Mouse (Mus musculus) kidney, postnatal 14 days (tissue): ENCODE measurements around the gene Tnrc6c.
"Not testable (repeated sequence)": the region's sequence is repeated elsewhere in the genome, so short reads cannot be mapped to it uniquely, and the experiment has no call there.

Experiments used
- DNase-seq: peaks from one replicate; pipeline ENCODE4 v3.0.0; 2022; ENCODE audit warnings: mixed read lengths

Gene Tnrc6c

DNA sequence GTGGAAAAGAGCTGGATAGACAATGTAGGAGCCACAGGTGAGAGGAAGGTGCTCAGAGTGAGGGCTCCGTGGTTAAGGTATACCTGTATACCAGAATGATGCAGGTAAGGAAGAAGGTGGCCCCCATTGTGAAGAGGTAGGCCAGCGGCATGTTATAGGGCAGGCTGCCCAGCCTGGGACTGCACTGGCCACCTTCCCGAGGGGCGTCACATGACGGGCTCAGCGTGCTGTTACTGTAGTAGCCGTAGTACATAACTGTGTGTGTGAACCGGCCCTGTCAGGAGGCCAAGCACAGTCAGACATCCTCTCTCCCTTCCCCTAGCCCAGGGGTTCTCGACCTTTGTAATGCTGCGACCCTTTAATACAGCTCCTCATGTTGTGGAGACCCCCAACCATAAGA lies 120.8 kb downstream of the Tnrc6c start:
- DNase-seq = no peak

GRCm38 (mm10) chr11:117775540-117775939 lies 121.5 kb downstream of the Tnrc6c start:
- DNase-seq = no peak

- DNase-seq = no peak
These were observed 122.2 kb downstream of the Tnrc6c start for GRCm38 (mm10) chr11:117776085-117776792.

DNA sequence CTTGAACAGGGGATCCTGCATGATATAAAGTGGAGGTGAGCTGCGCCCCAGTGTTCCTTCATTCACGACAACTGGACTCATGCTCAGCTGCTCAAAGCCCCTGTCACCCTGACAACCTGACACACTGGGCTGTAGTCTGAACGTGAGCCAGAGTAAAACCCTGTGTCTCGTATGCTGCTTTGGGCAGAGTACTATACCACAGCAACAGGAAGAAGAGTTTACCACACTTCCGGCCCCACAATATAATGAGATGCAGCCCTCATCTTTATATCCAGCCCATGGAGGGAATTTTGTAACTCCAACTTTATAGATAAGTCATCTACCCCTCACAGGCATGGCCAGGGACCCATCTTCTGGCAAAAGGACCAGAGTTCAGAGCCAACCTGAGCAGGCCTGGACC lies 123.0 kb downstream of the Tnrc6c start:
- no peak for DNase-seq

- peak; percentile 60 for DNase-seq
These were observed 123.9 kb downstream of the Tnrc6c start for GRCm38 (mm10) chr11:117778031-117778430.

GRCm38 (mm10) chr11:117778851-117779433 lies 124.9 kb downstream of the Tnrc6c start:
- DNase-seq = peak; percentile 61

- peak; percentile 89 for DNase-seq
These were observed 125.5 kb downstream of the Tnrc6c start for GRCm38 (mm10) chr11:117779434-117780198.

DNA sequence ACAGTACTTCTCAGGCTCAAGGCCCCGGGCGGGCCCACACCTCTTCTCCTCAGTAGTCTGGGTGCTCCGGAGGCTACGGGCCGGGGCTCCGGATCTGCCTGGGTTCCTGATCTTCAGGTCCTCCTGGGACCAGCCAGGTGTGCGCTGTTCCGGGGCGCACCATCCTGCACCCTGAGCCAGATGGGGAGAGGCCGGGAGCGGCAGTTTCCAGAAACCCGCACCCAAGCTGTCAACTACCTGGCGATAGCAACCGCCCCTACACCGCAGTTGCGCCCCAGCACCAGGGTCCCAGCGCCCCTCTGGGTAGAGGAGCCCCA lies 126.1 kb downstream of the Tnrc6c start:
- DNase-seq = no peak

- peak; percentile 95 for DNase-seq
These were observed 126.6 kb downstream of the Tnrc6c start for GRCm38 (mm10) chr11:117780582-117781111.

DNA sequence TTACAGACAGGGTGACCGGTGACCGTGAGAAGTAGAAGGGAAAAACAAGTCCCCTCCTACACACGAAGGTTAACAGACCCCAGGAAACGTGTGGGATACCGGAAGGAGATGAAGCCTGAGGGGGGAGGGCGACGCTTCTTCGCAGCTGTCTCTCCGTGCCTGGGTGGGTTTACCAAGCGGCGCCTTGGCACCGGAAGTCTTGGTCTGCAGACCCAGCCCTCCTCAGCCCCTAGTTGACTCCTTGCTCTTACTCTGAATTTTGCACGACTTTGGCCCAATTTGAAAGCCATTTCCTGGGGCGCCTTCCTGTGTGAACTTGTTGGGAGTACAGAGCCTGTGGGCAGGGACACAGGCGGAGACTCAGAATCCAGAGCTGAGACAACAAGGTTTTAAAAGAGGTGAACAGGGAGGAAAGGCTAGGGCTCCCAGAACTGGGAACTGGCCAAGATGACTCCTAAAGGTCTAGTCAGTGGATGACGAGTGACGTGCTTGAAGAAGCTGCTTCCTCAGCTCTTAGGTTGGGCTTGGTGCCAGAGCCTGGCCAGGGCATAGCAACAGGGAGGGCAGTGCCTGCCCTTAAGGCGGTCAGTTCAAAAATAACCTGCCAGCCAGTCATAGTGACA lies 127.2 kb downstream of the Tnrc6c start:
- DNase-seq = peak; percentile 89

DNA sequence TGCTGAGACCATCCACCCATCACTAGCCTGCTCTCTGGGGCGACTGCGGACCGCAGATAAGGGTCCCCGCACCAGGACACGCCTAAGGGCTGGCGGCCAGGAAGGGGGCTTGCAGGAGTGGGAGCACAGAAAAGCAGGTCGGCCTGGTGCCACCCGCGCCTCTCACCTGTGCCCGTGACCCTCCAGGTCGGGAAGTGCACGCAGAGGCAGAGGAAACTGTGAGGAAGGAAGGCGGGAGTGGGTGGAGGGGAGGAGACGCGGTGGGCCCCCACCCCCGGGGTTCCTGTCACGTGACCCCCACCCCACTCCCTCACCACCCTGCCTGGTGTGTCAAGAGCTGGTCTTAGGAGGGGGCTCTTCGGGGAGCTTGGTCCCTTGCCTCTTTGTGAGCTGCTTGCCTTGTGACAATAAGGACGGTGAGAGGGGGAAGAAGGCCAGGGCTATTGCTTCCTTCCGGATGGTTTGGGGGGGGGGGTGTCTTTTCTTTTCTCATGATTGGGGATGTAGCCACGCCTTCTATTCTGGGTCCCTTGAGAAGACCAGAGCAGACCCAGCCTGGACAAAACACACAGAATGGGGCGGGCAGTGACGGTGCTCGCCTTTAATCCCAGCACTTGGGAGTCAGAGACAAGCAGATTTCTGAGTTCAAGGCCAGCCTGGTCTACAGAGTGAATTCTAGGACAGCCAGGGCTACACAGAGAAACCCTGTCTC lies 128.1 kb downstream of the Tnrc6c start, which contains the start of the genes Tmc8 and Tmc6:
Gene Tmc8, plus strand, starts transcription at position 84 of the 712 bp plus-strand sequence.
Gene Tmc6, minus strand, starts transcription at position 206 of the 712 bp plus-strand sequence.
- peak; percentile 72 for DNase-seq

GRCm38 (mm10) chr11:117782705-117783034 lies 128.6 kb downstream of the Tnrc6c start:
- no peak for DNase-seq

DNA sequence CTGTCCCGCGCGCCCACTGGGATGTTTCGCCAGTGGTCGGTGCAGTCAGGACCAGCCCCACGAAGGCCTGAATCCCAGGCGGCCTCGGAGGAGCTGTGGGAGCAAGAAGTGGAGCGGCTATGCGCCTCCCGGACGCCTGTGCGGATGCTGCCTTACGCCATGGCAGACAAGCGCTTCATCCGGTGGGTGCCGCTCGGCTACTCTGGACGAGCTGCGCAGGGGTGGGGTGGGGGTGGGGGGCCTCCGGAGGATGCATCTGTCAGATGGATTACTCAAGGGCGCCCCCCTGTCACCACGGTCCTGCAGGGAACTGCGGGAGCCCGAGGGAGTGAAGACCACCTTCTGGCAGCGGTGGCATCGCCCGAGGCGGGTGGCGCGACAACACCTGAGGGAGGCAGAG lies 129.0 kb downstream of the Tnrc6c start:
- peak; percentile 75 for DNase-seq

- peak; percentile 59 for DNase-seq
These were observed 129.7 kb downstream of the Tnrc6c start for GRCm38 (mm10) chr11:117783683-117784309.

GRCm38 (mm10) chr11:117786294-117786693 lies 132.2 kb downstream of the Tnrc6c start:
- DNase-seq = peak; percentile 78

DNA sequence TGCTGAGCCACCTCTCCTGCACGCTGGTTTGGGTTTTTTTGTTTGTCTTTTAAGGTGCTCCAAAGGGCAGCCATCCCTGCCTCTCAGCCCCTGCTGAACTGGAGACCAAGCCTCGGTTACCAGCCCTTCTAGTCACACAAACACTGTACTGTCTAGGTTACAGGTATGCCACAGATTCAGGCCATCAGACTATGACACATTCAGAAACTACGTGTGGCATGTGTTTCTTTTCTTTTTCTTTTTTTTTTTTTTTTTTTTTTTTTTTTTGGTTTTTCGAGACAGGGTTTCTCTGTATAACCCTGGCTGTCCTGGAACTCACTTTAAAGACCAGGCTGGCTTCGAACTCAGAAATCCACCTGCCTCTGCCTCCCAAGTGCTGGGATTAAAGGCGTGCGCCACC lies 134.4 kb downstream of the Tnrc6c start:
- not testable (repeated sequence) for DNase-seq

DNA sequence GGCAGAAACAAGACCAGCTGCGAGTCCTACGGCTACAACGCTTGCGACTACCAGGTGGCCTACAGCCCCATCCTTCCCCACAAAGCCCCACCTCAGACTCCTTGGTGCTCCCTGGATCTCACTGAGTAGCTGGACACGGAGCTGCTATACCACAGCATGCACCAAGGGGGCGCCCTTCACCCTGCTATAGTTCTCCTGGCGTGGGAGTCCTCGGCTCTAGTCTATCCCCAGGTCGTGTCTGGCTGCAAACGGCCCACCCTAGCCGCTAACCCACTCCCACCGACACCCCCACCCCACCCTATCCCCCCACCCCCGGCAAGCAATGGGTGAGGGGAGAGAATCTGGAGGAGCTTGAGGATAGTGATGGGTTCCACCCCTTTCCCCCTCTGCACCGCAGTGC lies 136.2 kb downstream of the Tnrc6c start:
- peak; percentile 76 for DNase-seq

DNA sequence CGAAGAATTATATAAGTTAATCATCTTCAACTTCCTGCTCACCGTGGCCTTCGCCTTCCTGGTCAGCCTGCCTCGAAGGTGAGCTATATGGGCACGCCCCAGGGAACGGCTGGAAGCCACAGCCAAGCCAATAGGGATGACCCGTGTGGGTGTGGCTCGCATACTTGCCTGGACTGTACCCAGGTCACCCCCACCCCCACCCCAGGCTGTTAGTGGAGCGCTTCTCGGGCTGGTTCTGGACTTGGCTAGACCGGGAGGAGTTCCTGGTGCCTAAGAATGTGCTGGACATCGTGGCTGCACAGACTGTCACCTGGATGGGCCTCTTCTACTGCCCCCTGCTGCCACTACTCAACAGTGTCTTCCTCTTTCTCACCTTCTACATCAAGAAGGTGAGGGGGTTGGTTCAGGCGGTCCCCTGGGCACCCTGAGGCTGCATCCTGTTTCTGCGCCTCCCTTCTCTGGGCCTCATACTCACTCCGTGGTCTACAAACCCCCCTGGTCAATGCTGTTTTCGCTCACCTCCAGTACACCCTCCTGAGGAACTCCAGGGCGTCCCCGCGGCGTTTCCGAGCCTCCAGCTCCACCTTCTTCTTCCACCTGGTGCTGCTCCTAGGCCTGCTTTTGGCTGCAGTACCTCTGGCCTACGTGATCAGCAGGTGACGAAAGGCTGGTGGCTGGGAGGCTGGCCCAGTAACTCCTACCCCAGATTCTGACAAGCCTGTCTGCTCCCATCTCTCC lies 136.8 kb downstream of the Tnrc6c start:
- DNase-seq = peak; percentile 77

GRCm38 (mm10) chr11:117791441-117791761 lies 137.3 kb downstream of the Tnrc6c start:
- no peak for DNase-seq

- DNase-seq = peak; percentile 90
These were observed 138.3 kb downstream of the Tnrc6c start for GRCm38 (mm10) chr11:117792281-117792888.

- DNase-seq = no peak
These were observed 140.0 kb downstream of the Tnrc6c start for GRCm38 (mm10) chr11:117794035-117794551.
